Mouse (Mus musculus) forelimb bud, embryonic 11.5 days (tissue): Measurements from ENCODE around the gene Scamp3.
A peak's percentile ranks its signal among the peaks of the same experiment; 100 is the strongest.

Experiments
- DNase-seq: peaks from one replicate; pipeline ENCODE4 v3.0.0-alpha.2; 2012; ENCODE audit warnings: low read depth, low spot score

The Scamp3 gene

DNA sequence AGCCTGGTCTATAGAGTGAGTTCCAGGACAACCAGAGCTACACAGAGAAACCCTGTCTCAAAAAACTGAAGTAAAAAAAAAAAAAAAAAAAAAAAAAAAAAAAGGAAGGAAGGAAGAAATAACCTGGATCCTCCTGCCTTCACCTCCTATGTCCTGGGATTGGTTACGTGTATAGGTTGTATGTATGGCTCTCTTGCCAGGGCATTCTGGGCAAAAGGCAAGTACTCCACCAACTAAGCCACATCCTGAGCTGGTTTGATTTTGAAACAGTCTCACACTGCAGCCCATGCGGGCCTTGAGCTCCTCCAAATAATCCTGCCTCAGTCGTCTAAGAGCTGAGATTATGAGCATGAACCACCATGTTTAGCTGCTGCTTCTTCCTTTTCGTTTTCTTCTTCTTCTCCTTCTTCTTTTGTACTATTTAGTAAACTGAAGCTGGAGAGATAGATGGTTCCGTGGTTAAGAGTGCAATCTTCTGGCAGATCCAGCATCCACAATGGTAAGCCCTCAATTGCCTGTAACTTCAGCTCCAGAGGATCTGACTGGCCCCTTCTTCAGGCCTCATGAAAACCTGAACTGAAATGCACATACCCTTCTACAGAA, 13.5 kb upstream of the Scamp3 start:
- no peak for DNase-seq

DNA sequence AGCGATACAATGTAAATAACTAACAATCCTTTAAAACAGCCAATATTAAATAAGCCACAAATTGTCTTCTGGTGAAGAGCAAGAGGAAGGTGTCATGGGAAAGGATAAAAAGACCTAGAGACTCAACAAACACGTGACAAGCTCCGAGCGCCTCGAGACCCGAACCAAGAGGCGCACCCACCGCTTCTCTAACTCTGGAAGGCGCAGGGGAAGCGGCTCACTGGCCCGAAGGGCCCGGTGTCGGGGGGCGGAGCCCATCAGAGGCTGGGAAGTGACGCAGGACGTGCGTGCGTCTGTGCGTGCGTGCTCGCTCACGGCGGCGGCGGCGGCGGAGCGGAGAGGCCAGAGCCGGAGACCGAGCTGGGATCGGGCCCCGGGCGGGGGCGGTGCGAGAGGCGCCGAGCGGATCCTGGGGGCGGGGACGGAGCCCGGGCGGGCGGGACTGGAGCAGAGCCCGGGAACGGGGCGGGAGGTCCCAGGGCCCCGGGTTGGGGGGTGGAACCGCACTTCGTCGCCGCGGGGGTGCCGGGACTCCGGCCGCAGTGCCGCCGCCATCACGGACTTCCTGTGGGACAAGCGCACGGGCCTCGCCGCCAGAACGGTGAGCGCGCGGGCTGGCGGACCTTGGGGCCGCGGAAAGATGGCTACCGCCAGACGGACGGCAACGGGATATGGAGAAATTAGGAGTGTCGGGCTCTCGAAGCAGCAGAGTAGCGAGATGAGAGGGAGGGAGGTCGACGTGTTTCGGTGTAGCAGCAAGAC, 12.6 kb upstream of the Scamp3 start, which contains the start of gene Clk2:
Clk2 (plus strand) TSS at position 290 of the 762 bp plus-strand sequence.
- DNase-seq: peak; percentile 91

DNA sequence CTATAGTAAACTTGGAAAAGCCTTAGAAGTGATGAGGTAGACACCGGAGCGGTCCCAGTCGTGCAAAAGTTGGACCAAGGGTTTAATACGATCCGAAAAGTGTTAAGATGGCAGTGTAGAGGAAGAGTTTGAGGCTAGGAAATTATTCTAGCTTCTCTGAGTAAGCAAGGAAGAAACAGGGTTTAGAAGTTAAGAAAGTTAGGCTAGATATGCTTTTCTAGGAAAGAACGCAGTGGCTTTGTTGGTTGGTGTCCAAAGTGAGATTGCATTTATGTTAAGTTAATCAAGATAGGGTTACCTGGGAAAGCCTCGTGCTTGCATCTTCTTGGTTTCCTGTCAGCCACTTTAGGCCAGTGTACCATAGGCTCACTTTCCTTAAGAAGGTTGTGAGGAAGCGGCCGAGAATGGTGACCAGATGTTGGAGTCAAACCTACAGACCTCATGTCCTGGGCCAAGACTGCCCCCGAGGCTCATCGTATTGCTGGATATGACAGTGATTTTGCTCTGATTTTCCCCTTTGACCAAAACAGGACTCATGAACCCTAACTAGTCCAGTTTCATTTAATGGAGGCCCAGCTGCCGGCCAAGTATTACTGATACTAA, 11.9 kb upstream of the Scamp3 start:
- no peak for DNase-seq

DNA sequence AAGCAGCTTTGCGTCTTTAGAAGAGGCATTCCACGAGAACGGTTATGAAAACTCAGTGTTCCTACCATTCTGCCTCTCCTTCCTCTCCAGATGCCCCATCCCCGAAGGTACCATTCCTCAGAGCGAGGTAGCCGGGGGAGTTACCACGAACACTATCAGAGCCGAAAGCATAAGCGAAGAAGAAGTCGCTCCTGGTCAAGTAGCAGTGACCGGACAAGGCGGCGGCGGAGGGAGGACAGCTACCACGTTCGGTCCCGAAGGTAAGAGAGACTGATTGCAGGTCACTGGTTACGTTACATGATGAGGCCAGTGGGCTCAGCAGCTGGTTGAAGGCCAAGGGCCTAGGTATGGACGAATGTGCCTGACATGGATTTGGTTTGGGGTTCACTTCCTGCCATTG, 10.3 kb upstream of the Scamp3 start:
- DNase-seq: no peak

DNA sequence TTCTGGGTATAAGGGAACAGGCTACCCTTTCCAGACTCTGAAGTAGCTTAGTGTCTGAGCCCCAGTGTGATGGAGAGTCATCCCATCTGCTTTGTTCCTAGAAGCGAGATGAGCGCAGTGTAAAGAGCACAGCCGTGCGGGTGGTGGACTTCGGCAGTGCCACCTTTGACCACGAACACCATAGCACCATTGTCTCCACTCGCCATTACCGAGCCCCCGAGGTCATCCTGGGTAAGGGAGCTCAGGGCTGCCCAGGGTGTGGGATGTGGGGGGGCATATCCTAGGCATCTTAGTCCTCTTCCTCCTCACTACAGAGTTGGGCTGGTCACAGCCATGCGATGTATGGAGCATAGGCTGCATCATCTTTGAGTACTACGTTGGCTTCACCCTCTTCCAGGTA, 2.4 kb upstream of the Scamp3 start:
- DNase-seq: no peak

DNA sequence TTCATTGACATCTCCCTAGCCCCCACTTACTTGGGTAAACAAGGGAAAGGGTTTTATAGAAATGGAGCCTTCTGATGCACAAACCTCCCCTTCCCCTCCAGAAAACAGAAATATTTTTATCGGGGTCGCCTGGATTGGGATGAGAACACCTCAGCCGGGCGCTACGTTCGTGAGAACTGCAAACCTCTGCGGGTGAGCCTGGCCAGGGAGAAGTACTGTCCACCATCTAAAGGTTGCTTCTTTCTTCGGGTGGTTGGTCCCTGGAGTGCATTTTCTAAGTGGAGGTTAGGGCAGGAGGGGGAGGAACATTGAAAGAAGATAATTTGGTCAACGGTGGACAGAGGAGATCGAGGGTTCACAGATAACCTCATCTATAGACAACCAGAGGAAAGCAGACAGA, 1.7 kb upstream of the Scamp3 start:
- no peak for DNase-seq

DNA sequence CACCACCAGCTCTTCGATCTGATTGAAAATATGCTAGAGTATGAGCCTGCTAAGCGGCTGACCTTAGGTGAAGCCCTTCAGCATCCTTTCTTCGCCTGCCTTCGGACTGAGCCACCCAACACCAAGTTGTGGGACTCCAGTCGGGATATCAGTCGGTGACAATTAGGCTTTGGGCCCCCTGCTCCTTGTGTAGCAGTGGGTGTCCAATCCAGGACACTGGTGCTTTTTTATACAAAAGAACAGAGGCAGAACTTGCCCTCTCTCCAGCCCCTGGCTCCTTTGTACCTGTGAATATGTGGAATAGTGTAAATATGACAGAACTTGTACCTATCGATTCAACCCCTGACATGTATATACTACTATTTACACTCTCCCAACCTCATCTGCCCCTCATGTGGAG, 852 bp upstream of the Scamp3 start:
- DNase-seq: no peak

DNA sequence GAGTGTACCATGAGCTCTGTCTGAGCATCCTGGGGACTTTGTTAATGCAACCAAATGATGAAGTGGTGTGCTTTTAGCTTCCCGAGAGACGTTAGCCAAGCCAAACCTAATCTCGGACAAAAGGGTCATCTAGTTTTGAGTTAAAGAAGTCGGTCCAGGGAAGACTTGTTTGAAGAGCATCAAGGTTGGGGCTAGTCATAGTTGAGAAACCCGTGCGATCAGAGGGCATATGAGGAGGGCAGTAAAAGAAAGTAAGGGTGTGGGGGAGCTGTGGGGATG, 773 bp downstream of the Scamp3 start:
- no peak for DNase-seq

DNA sequence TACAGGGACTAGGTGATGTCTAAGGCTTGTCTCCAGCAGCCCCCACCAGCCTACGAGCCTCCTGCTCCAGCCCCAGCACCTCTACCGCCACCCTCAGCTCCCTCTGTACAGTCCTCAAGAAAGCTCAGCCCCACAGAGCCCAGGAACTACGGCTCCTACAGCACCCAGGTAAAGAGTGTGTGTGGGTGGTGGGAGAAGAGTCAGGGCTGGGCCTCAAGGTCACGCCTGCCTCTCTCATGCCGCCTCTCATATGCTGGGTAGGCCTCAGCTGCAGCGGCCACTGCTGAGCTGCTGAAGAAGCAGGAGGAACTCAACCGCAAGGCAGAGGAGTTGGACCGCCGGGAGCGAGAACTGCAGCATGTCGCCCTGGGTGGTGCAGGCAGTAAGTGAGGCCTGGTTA, 1.8 kb downstream of the Scamp3 start:
- no peak for DNase-seq

DNA sequence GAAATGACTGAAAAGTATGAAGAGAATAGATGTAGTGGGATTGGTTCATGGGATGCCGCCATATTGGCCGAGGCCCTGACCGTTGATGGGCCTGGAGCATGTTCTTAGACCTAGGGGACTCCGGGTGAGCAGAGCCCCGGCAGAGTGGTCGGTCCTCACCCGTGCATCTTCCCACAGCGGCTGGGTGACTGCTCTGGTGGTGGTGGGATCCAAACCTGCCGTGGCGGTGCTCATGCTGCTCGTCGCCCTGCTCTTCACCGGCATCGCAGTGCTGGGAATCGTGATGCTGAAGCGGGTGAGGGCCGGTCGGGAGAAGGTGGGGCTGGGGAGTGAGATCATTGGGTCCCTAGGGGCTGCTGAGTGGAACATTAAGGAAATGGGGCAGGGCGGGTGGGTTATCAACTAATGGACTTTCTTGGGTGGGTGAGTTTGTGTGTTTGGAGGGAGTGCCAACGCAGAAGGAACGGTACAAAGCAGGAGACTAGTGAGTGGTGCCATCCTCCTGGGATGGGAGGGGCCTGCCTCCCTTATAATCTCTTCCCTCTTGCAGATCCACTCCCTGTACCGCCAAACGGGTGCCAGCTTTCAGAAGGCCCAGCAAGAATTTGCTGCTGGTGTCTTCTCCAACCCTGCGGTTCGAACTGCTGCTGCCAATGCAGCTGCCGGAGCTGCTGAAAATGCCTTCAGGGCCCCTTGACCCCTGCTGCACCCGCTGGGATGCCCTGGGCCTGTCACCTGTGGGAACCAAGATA, 4.7 kb downstream of the Scamp3 start:
- no peak for DNase-seq

DNA sequence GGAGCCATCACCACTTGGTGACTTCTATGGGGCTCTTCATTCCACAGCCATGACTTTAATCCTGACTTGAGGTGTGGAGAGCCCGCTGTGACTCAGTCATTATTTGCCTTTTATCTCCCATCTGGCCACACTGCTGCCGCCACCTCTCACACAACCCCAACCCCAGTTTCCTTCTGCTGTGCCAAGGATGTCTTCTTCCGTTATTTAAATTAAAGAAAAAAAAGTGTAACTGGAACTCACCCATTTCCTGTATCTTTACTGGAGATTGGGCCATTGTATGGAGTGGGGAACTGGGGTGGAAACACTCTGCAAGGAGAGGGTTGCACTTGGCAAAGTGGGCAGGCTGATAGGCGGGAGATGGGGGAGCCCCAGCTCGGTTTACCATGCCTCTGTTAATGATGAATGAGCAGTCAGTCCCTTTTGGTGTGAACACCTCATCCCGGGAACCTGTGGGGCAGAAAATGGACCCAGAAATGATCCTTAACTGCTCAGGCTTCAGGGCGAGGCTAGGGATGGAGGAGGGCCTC, 5.3 kb downstream of the Scamp3 start:
- DNase-seq: no peak

DNA sequence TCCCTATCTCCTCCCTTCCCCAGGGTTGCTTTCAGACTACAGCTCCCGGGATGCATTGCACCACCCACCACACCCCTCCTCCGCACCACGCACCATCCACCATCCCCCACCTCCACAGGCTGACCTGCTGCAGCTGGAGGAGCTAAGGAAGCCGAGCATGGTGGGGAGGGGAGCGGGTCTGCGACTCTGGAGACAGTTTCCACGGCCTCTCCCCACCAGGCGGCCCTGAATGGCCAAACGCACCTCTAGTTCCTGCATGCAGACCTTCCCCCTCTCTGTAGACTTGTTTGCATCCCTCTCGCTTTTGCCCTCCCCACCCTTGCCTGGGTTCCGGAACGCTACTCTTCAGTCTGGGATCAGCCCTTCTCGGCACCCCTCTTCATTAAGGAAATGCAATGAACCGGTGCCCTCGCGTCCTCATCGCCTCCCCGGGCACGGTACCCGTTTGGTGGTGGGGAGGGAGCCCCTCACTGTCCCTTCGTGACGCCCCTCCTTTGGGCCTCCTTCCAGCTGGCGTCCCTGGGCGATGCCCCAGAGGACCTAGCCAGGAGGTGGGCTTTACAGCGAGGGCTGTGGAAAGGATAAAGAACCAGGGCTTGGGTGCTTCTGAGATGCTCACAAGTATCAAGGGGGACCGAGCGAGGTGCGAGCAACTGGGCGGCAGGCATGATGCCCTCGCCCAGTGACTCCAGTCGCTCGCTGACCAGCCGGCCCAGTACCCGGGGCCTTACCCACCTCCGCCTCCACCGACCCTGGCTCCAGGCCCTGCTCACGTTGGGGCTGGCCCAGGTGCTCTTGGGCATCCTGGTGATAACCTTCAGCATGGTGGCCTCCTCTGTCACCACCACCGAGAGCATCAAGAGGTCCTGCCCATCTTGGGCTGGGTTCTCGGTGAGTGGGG, 6.0 kb downstream of the Scamp3 start, which contains the start of gene Fam189b:
Fam189b (plus strand) TSS at position 86 of the 901 bp plus-strand sequence.
- peak; percentile 86 for DNase-seq

DNA sequence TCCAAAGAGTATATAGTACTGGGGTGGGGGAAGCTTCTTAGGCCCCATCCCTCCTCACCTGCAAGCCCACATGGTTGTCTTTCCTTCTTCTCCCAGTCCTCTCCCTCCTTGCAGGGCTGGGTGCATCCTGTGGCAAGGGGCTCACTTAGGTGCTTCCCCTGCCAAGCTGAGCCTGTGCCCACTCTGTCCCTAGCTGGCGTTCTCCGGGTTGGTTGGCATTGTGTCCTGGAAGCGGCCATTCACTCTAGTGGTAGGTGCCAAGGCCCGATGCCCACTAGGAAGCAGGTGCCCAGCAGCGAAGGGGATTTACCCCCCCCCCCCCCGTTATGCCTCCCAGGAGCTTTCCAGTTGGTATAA, 6.7 kb downstream of the Scamp3 start:
- no peak for DNase-seq

DNA sequence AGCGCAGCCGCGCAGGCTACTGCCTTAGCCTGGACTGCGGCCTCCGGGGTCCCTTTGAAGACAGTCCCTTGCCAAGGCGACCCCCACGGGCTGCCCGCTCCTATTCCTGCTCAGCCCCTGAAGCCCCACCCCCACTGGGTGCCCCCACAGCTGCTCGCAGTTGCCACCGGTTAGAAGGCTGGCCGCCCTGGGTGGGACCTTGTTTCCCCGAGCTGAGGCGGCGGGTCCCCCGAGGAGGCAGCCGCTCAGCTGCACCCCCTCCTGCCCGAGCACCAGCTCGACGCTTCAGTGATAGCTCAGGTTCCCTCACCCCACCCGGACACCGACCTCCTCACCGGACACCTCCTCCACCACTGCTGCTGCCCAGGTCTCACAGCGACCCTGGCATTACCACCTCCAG, 9.9 kb downstream of the Scamp3 start:
- no peak for DNase-seq

DNA sequence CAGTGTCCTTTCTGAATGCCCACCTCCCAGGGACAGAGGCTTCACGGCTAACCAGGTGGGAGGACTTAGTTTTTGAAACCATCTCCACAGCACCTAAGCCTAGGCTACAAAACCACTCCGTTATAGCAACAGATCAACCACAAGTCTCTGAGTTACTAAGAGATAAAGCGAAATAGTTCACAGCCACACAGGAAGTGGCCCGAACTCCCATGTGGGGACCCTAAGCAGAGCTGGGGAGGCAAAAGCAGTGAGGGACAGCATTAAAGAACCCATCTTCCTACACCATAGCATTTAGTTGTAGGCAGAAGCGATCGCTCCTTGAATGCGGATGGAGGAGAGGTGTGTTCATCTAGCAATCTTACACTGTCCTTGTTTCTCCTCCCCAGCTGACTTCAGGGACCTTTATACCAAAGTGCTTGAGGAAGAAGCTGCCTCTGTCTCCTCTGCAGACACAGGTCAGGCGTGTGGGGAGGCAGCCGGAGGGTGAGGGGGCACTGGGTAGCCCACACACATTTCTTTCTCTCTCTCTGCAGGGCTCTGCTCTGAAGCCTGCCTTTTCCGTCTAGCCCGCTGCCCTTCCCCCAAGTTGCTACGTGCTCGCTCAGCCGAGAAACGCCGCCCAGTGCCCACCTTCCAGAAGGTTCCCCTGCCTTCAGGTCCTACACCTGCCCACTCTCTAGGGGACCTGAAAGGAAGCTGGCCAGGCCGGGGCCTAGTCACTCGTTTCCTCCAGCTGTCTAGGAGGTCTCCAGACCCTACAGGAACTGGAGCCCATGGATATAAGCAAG, 10.6 kb downstream of the Scamp3 start:
- DNase-seq: no peak

DNA sequence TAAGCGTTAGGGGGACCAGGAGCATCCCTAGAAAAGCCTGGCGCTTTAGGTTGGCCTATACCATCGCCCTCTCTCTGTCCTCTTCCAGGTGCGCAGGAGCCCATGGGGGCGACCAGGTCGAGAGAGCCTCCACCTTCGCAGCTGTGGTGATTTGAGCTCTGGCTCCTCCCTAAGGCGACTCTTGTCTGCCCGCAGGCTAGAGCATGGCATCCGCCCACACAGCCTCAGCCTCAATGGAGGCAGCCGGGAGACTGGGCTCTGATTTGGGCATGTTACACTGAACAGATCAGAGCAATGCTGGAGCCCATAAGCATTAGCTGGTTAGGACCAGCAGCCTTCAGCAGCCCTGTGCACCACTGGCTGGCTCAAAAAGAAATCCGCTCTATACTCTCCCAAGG, 11.2 kb downstream of the Scamp3 start:
- no peak for DNase-seq

DNA sequence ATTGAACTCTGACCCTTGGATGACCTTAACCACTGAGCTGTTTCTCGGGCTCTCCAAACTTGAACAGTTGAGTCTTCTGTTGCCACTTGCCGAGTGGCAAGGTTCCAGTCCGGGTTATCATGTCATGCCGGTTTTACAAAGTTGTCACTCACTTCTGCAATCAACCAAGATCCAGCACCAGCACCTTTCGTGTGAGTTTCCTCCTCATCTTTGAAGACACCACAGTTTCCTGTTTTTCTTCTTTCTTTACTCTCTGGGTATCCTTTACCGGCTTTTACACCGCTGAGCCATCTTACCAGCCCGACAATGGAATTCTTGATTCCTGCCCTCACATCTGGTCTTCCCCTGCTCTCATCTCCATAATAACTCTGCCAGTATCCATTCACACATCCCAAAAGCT, 13.2 kb downstream of the Scamp3 start:
- no peak for DNase-seq

DNA sequence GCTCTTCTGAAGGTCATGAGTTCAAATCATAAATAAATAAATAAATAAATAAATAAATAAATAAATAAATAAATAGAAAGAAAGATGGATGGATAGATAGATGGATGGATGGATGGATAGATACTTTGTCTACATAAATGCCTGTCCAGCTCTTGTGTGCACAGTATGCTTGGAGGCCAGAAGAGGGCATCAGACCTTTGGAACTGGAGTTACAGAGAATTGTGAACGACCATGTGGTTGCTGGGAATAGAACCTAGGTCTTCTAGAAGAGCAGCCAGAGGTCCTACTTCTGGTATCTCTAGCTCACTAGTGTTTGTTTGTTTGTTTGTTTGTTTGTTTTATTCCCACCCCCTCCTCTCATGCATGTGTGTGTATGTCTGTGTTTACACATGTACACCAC, 16.1 kb downstream of the Scamp3 start:
- no peak for DNase-seq

DNA sequence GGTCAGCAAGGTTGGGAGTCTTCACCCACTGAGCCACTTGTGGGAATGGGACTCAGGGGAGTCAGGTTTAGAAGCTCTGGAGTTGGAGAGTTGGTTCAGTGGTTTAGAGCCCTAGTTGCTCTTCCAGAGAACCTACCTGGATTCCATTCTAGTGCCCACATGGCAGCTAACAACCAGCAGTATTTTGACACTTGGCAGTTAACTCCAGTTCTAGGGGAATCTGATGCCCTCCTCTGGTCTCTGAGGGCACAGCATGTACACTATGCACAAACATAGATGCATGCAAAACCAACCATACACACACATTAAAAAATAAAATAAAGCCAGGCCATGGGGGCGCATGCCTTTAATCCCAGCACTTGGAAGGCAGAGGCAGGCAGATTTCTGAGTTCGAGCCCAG, 16.6 kb downstream of the Scamp3 start:
- no peak for DNase-seq
